Mouse (Mus musculus): ENCODE measurements around the gene Fam234a.

GRCm38 (mm10) chr17:26206392-26206791 is 37.6 kb downstream of the Fam234a start:
- no peak for TF ChIP-seq MEF2A (IDR thresholded peaks at IDR 0.05; ENCODE audit: borderline replicate concordance, low read depth, low read length)
- TF ChIP-seq KAT2A (IDR thresholded peaks at IDR 0.05; ENCODE audit: insufficient replicate concordance, low read length), result no peak
- TF ChIP-seq CTCF (conservative IDR thresholded peaks at IDR 0.05 in 1 of 2, IDR thresholded peaks at IDR 0.05 in 1 of 2; ENCODE audit: low read depth in 2 of 2, low read length in 2 of 2), result no peak
- no peak for TF ChIP-seq TCF12 (IDR thresholded peaks at IDR 0.05; ENCODE audit: low read depth, low read length)
- no peak for TF ChIP-seq RCOR1 (conservative IDR thresholded peaks at IDR 0.05; ENCODE audit: low read depth, low read length)
- no peak for TF ChIP-seq MXI1 (IDR thresholded peaks at IDR 0.05; ENCODE audit: low read depth, low read length)
- no peak for TF ChIP-seq MAX (IDR thresholded peaks at IDR 0.05; ENCODE audit: low read length)
- no peak for TF ChIP-seq POLR2AphosphoS2 (IDR thresholded peaks at IDR 0.05; ENCODE audit: low read depth, low read length)
- TF ChIP-seq ELF1 (IDR thresholded peaks at IDR 0.05; ENCODE audit: low read depth, low read length), result no peak

Measured in CH12.LX (cell line).